Mouse (Mus musculus) cerebellum, adult 8-10 months (tissue): ENCODE data around the gene Tdg.

ENCODE experiments used
- DNase-seq: peaks from one replicate; pipeline ENCODE4 v3.0.0; 2022

The Tdg gene

GRCm38 (mm10) chr10:82665951-82666350 is 36.3 kb downstream of the Tdg start:
- DNase-seq = no peak

DNA sequence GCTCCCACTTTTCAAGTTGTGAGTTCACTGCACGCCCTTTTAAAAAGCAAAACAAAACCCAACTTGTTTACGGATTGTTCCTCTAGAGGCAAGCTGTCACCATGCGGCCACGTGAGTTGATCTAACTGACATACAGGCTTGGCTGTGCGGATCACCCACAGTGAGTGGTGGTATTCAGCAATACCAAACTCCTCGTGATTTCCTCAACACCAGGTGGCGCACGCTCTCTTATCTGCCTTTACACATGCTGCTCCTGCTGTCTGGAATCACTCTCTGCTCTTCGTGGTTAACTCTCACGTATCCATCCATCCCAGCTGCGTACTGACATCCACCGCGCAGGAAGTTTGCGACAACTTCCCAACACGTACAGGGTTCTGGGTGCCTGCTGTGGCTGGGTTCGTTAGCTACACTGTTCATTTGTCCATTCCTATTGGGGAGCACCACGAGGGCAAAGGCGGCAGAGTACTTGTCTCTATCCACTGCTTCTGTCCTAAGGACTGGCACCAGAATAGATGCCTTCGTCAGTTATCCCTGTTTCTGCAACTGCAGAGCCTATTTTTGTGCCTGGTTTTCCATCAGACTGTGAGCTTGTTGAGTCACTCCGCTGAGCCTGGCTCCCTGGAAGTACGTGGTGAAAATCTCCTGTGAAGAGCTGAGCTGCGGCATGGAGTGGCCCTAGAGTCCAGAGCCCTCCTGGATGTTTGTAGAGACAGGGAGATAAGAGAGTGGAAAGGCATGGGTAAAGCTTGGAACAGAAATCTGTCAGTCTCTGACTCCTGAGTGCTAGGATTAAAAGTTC is 37.0 kb downstream of the Tdg start:
- DNase-seq = peak; percentile 89

- no peak for DNase-seq
Measured at GRCm38 (mm10) chr10:82670205-82670604, 40.6 kb downstream of the Tdg start.

DNA sequence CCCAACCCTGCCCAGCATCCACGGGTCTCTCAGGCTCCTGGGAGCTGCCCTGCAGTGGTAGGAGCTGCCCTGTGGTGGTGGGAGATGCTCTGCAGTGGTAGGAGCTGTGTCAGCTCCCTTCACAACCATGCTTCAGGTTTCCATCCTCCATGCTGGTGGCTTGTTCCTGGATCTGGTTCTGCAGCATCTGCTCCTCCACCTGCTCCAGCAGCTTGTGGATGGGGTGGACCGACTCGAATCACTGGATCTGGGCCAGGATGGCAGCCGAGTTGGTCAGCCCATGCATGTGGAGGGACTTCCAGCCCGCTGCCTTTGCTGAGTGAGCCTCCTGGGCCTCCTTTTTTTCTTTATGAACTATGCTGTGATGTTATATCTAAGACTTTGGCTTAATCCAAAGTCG is 47.3 kb downstream of the Tdg start:
- peak; percentile 93 for DNase-seq

- DNase-seq = no peak
Measured at GRCm38 (mm10) chr10:82680769-82681168, 51.1 kb downstream of the Tdg start.

DNA sequence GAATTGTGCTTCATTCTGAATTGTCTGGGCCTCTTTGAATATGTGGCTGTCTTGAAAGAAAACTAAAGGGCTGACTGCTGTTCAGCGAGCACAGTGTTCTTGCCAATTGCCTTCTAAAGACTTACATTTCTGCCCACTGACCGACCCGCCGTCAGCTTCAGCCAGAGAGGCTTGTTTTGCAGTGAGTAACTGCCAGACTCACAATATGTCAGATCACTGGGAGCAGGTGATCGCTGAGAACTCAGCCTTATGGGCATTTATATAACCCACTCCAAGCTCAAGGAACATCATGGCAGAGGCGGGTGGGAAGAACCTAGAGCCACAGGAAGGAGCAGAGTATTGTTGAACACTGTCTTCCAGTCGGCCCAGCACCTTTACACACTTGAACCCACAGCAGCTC is 52.0 kb downstream of the Tdg start:
- no peak for DNase-seq

- DNase-seq = no peak
Measured at GRCm38 (mm10) chr10:82685440-82685839, 55.8 kb downstream of the Tdg start.

- no peak for DNase-seq
Measured at GRCm38 (mm10) chr10:82689681-82690211, 60.1 kb downstream of the Tdg start.

GRCm38 (mm10) chr10:82690494-82690893 is 60.9 kb downstream of the Tdg start, which contains the start of gene Glt8d2:
Gene Glt8d2, minus strand, starts transcription at chr10:82690650.
- DNase-seq = no peak

GRCm38 (mm10) chr10:82695956-82696355 is 66.3 kb downstream of the Tdg start, which contains the start of gene Hcfc2:
Gene Hcfc2, plus strand, starts transcription at chr10:82696160.
- no peak for DNase-seq

DNA sequence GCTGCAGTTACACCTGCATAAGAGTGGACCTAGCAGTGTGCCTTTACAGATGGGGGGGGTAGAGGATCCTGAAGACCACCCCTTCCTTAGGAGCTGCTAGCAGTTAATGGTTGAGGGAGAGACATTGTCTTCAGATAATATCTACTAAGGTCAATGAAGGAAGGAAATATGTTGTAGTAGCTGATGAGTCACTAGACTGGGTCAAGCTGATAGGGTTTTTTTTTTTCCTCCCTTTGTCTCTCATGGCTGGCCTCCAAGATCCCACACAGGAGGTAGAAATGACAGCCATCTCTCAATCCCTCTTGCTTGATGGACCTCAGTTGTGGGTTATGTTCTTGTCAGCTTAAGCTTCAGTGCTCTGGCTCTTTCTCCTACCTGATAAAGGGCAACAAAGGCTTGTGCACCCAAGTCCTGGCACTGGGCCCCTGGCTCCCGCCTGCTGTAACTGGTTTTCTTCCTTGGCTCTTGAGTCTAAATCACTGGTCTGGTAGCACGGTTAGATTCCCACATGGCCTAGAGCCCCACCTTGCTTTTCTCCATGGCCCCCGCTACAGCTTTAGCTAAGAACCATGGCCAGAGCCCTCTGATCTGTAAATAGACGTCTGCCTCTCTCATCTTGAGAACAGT is 66.9 kb downstream of the Tdg start:
- peak; percentile 43 for DNase-seq

GRCm38 (mm10) chr10:82697305-82697898 is 67.8 kb downstream of the Tdg start:
- DNase-seq = no peak

DNA sequence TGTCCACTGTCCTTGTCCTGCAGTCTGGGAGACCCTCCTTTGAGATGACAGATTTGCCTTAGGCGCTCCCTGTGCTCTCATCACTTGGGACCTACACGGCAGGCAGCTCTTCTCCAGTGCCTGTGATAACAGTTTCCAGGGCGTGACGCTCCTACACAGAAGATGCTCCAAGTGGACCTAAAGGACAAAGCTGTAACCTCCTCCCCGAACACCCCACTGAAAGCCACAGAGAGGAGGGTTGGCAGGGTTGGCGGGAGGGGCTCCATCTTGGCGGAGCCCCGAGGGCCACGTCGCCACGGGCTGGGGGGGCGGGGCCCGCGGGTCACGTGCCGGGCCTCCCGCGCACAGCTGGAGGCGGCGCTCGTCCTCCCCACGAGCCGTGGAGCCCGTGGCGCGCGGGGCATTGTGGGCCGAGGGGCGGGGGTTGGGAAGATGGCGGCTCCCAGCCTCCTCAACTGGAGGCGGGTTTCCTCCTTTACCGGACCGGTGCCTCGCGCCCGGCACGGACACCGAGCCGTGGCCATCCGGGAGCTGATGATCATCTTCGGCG is 69.2 kb downstream of the Tdg start:
- DNase-seq = peak; percentile 88

DNA sequence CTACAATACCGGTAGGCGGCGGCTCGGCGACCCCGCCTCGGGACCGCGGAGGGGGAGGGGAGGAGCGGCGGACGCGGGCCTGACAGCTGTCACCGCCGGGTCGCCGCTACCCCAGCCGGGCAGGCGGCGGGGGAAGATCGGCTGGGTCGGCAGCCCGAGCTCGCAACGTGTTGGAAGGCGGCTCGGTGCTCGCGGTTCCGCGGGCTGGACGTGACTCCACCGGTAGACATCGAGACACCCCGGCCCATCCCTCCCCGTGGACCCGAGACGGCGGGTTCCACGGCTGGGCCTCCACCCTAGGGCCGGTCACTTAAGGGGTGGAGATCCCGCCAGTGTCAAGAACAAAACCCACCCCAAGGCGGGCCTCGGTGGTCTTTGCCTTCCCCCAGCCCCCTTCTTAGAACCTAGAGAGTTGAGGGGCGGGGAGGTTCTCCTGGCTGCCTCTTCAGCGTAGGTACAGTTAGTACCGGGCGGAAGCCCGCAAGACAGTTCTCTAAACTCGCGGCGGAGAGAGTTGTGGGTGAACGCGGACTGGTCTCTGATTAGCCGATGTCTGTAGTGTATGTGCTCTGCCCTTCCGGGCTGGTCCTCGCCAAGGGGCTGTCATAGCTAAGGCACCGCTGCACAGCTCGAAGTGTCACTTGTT is 69.8 kb downstream of the Tdg start:
- DNase-seq = no peak
